Mouse (Mus musculus): ENCODE data around the gene Kif16b. TPM values are rescaled to one million over a fixed set of nuclear protein-coding genes. Genes with fewer than 3 reads are reported as not detected.

Gene Kif16b
- total and polyA plus RNA-seq, 3 experiments, result 7.8 to 9.5 (median 8.0) TPM

- Histone ChIP-seq H3K4me1 (ENCODE audit: control insufficient read depth in 1 of 2, insufficient read depth in 2 of 2) (peaks cover 0 to 14% of the 10 kb centered on the region in 2 experiments; a peak in 3 of 4 replicates), H3K79me2 (replicated peaks; ENCODE audit: control insufficient read depth, extremely low read depth, insufficient read depth, poor library complexity, severe bottlenecking) (no peaks in the 10 kb centered on the region), H3K36me3 (replicated peaks in 1 of 2; ENCODE audit: control insufficient read depth in 1 of 2, insufficient read depth in 1 of 2, low read length in 1 of 2) (peaks cover 0 to 1% of the 10 kb centered on the region in 2 experiments), H3K27ac (ENCODE audit: insufficient read depth, low read depth) (no peak overlapping the region), H3K4me3 (replicated peaks in 1 of 3; ENCODE audit: low read depth in 2 of 3, low read length in 2 of 3, poor library complexity in 1 of 3) (no peak overlapping the region), H3K4me2 (ENCODE audit: insufficient read depth, low read depth, poor library complexity, severe bottlenecking) (no peak overlapping the region), H3K9ac (ENCODE audit: insufficient read depth, low read depth) (no peak overlapping the region), H3K9me3 (replicated peaks; ENCODE audit: low read length) (no peaks in the 10 kb centered on the region), H3K27me3 (replicated peaks) (no peaks in the 10 kb centered on the region)
- dilution Hi-C loops (cut with MboI; ENCODE audit: extremely low pct_ligation_motif_present, extremely low pct_unique_long_range_greater_than_20kb, low sequenced_read_pairs), result no loop called here
- no peak for TF ChIP-seq PAX5 (IDR thresholded peaks at IDR 0.05; ENCODE audit: low read length)
- no peak for TF ChIP-seq MAZ (IDR thresholded peaks at IDR 0.05; ENCODE audit: low read depth, low read length)
- no peak for TF ChIP-seq USF2 (conservative IDR thresholded peaks at IDR 0.05; ENCODE audit: low read depth, low read length)
- no peak for TF ChIP-seq ETS1 (conservative IDR thresholded peaks at IDR 0.05; ENCODE audit: low read depth, low read length)
- no peak for TF ChIP-seq CHD2 (IDR thresholded peaks at IDR 0.05; ENCODE audit: low read length)
- no peak for TF ChIP-seq SMC3 (IDR thresholded peaks at IDR 0.05; ENCODE audit: low read depth, low read length)
- TF ChIP-seq MAFK (IDR thresholded peaks at IDR 0.05; ENCODE audit: insufficient replicate concordance, low read length), result no peak
- no peak for TF ChIP-seq ELF1 (IDR thresholded peaks at IDR 0.05; ENCODE audit: low read depth, low read length)
- no peak for TF ChIP-seq TCF12 (IDR thresholded peaks at IDR 0.05; ENCODE audit: low read depth, low read length)
- no peak for TF ChIP-seq ZC3H11A (IDR thresholded peaks at IDR 0.05; ENCODE audit: low read depth, low read length)
- TF ChIP-seq IRF4 (IDR thresholded peaks at IDR 0.05; ENCODE audit: low read depth, low read length), result no peak
- TF ChIP-seq JUN (IDR thresholded peaks at IDR 0.05; ENCODE audit: insufficient read depth, low read depth, low read length), result no peak
- TF ChIP-seq CHD1 (IDR thresholded peaks at IDR 0.05; ENCODE audit: low read depth, low read length), result no peak
- TF ChIP-seq GABPA (IDR thresholded peaks at IDR 0.05; ENCODE audit: insufficient replicate concordance, low read depth, low read length), result no peak
- TF ChIP-seq BHLHE40 (IDR thresholded peaks at IDR 0.05; ENCODE audit: low read depth, low read length), result no peak
- no peak for TF ChIP-seq KAT2A (IDR thresholded peaks at IDR 0.05; ENCODE audit: insufficient replicate concordance, low read length)
- no peak for TF ChIP-seq USF1 (IDR thresholded peaks at IDR 0.05; ENCODE audit: low read depth, low read length)
- TF ChIP-seq E2F4 (IDR thresholded peaks at IDR 0.05; ENCODE audit: insufficient replicate concordance, low read depth, low read length), result no peak
- no peak for TF ChIP-seq MAX (IDR thresholded peaks at IDR 0.05; ENCODE audit: low read length)
- no peak for TF ChIP-seq EP300 (IDR thresholded peaks at IDR 0.05; ENCODE audit: low read length)
- DNase-seq (ENCODE audit: extremely low read depth), result no peak
- in situ Hi-C loops (cut with MboI; ENCODE audit: low pct_ligation_motif_present, low pct_unique_long_range_greater_than_20kb, low sequenced_read_pairs), result no loop called here
Measured at GRCm38 (mm10) chr2:142876636-142877035, 24.7 kb downstream of the Kif16b start.

DNA sequence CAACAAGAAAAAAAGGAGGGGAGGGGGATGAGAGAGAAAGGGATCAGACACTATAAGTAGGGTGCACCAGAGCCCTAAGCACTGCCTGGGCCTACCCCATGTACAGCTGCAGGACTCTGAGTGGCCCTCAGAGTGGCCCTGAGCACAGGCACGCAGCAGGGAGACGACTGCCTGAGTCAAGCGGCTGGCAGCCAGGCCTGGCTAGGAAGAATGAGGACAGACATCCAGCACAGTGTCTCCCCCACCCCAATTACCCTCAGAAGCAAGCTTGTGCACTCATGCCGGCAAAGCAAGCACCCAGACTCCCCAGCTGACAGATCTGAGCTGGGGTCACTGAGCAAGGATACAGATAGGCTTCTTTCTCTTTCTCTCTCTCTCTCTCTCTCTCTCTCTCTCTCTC, 25.4 kb downstream of the Kif16b start:
- Histone ChIP-seq H3K36me3 (replicated peaks in 1 of 2; ENCODE audit: control insufficient read depth in 1 of 2, insufficient read depth in 1 of 2, low read length in 1 of 2) (peaks cover 0 to 4% of the 10 kb centered on the region in 2 experiments), H3K4me1 (ENCODE audit: control insufficient read depth in 1 of 2, insufficient read depth in 2 of 2) (peaks cover 0 to 14% of the 10 kb centered on the region in 2 experiments; a peak in 3 of 4 replicates), H3K79me2 (replicated peaks; ENCODE audit: control insufficient read depth, extremely low read depth, insufficient read depth, poor library complexity, severe bottlenecking) (no peaks in the 10 kb centered on the region), H3K9ac (ENCODE audit: insufficient read depth, low read depth) (no peak overlapping the region), H3K27me3 (replicated peaks) (no peaks in the 10 kb centered on the region), H3K27ac (ENCODE audit: insufficient read depth, low read depth) (no peak overlapping the region), H3K4me2 (ENCODE audit: insufficient read depth, low read depth, poor library complexity, severe bottlenecking) (no peak overlapping the region), H3K4me3 (replicated peaks in 1 of 3; ENCODE audit: low read depth in 2 of 3, low read length in 2 of 3, poor library complexity in 1 of 3) (no peak overlapping the region), H3K9me3 (replicated peaks; ENCODE audit: low read length) (no peaks in the 10 kb centered on the region)
- dilution Hi-C loops (cut with MboI; ENCODE audit: extremely low pct_ligation_motif_present, extremely low pct_unique_long_range_greater_than_20kb, low sequenced_read_pairs) (no loop called here), in situ Hi-C loops (cut with MboI; ENCODE audit: low pct_ligation_motif_present, low pct_unique_long_range_greater_than_20kb, low sequenced_read_pairs) (no loop called here)
- DNase-seq (ENCODE audit: extremely low read depth), result no peak
- TF ChIP-seq NELFE (IDR thresholded peaks at IDR 0.05; ENCODE audit: low read depth, low read length) (no peak), E2F4 (IDR thresholded peaks at IDR 0.05; ENCODE audit: insufficient replicate concordance, low read depth, low read length) (no peak), MAX (IDR thresholded peaks at IDR 0.05; ENCODE audit: low read length) (no peak), ETS1 (conservative IDR thresholded peaks at IDR 0.05; ENCODE audit: low read depth, low read length) (no peak), RCOR1 (conservative IDR thresholded peaks at IDR 0.05; ENCODE audit: low read depth, low read length) (no peak), MEF2A (IDR thresholded peaks at IDR 0.05; ENCODE audit: borderline replicate concordance, low read depth, low read length) (no peak), JUND (conservative IDR thresholded peaks at IDR 0.05; ENCODE audit: low read depth, low read length) (no peak), ZNF384 (IDR thresholded peaks at IDR 0.05; ENCODE audit: low read depth, low read length) (no peak), CHD1 (IDR thresholded peaks at IDR 0.05; ENCODE audit: low read depth, low read length) (no peak), CHD2 (IDR thresholded peaks at IDR 0.05; ENCODE audit: low read length) (no peak), UBTF (IDR thresholded peaks at IDR 0.05; ENCODE audit: low read depth, low read length) (no peak), SIN3A (IDR thresholded peaks at IDR 0.05; ENCODE audit: low read length) (no peak), RAD21 (IDR thresholded peaks at IDR 0.05; ENCODE audit: low read depth, low read length) (no peak), PAX5 (IDR thresholded peaks at IDR 0.05; ENCODE audit: low read length) (no peak), KAT2A (IDR thresholded peaks at IDR 0.05; ENCODE audit: insufficient replicate concordance, low read length) (no peak), MAZ (IDR thresholded peaks at IDR 0.05; ENCODE audit: low read depth, low read length) (no peak)

Data from CH12.LX (cell line).